Mouse (Mus musculus): ENCODE results near the gene Tspan18. TPM values are rescaled to one million over a fixed set of nuclear protein-coding genes. Genes with fewer than 3 reads are reported as not detected.
A peak's percentile ranks its signal among the peaks of the same experiment; 100 is the strongest.

Gene Tspan18
- total and polyA plus RNA-seq, 2 experiments = 0.55 to 2.4 TPM

- WGBS = 84% methylated on average over 11 of the region's 11 CpGs
- H3K4me3 ChIP-seq (ENCODE audit: insufficient read depth, low read depth, low read length) = no peak overlapping the region
- no peak overlapping the region for H3K9ac ChIP-seq (ENCODE audit: low read depth, low read length)
- H3K27ac ChIP-seq (replicated peaks; ENCODE audit: insufficient read depth, low read depth, low read length) = no peak overlapping the region
- no peak for DNase-seq (ENCODE audit: extremely low read depth, low read depth, low spot score)
- H3K79me2 ChIP-seq (ENCODE audit: control insufficient read depth, insufficient read depth, low read length) = no peaks in the 10 kb centered on the region
- no peaks in the 10 kb centered on the region for H3K4me1 ChIP-seq (ENCODE audit: control insufficient read depth, insufficient read depth, low read length)
- no peaks in the 10 kb centered on the region for H3K27me3 ChIP-seq (ENCODE audit: control insufficient read depth, insufficient read depth, low read length)
- TF ChIP-seq POLR2A (IDR thresholded peaks at IDR 0.05; ENCODE audit: extremely low read depth, insufficient read depth, low read length) (no peak), CTCF (IDR thresholded peaks at IDR 0.05; ENCODE audit: low read depth, low read length) (no peak)
- H3K36me3 ChIP-seq (ENCODE audit: control insufficient read depth, insufficient read depth, low read length) = no peaks in the 10 kb centered on the region
These were observed 90.7 kb downstream of the Tspan18 start for GRCm38 (mm10) chr2:93243439-93244089.

GRCm38 (mm10) chr2:93242166-93242565, 92.1 kb downstream of the Tspan18 start:
- no peak overlapping the region for H3K27ac ChIP-seq (replicated peaks; ENCODE audit: insufficient read depth, low read depth, low read length)
- DNase-seq (ENCODE audit: extremely low read depth, low read depth, low spot score) = no peak
- H3K9ac ChIP-seq (ENCODE audit: low read depth, low read length) = no peak overlapping the region
- TF ChIP-seq CTCF (IDR thresholded peaks at IDR 0.05; ENCODE audit: low read depth, low read length) (no peak), POLR2A (IDR thresholded peaks at IDR 0.05; ENCODE audit: extremely low read depth, insufficient read depth, low read length) (no peak)
- H3K27me3 ChIP-seq (ENCODE audit: control insufficient read depth, insufficient read depth, low read length) = no peaks in the 10 kb centered on the region
- H3K36me3 ChIP-seq (ENCODE audit: control insufficient read depth, insufficient read depth, low read length) = no peaks in the 10 kb centered on the region
- WGBS = 86% methylated on average over 5 of the region's 5 CpGs
- no peaks in the 10 kb centered on the region for H3K4me1 ChIP-seq (ENCODE audit: control insufficient read depth, insufficient read depth, low read length)
- no peaks in the 10 kb centered on the region for H3K79me2 ChIP-seq (ENCODE audit: control insufficient read depth, insufficient read depth, low read length)
- no peak overlapping the region for H3K4me3 ChIP-seq (ENCODE audit: insufficient read depth, low read depth, low read length)

DNA sequence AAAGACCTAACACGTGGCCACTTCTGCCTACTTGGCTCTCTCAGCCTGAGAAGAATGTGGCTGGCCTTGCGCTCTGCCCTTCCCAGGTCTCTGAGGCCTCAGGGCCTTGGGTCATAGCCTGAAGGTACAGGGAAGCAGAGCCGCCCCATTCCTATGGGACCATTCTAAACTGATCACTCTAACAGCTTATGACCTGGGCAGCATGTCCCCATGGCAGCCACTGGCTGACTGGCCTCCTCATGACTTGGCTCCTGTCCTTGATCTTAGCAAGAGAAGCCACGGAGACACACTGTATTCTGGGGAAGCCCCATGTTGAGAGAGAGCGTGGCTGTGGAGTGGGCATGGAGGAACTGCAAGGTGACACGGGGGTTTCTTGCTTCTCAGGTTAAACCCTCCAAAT, 95.4 kb downstream of the Tspan18 start:
- no peak overlapping the region for H3K27ac ChIP-seq (replicated peaks; ENCODE audit: insufficient read depth, low read depth, low read length)
- H3K36me3 ChIP-seq (ENCODE audit: control insufficient read depth, insufficient read depth, low read length) = no peaks in the 10 kb centered on the region
- WGBS = 87% methylated on average over 6 of the region's 6 CpGs
- H3K27me3 ChIP-seq (ENCODE audit: control insufficient read depth, insufficient read depth, low read length) = no peaks in the 10 kb centered on the region
- no peaks in the 10 kb centered on the region for H3K79me2 ChIP-seq (ENCODE audit: control insufficient read depth, insufficient read depth, low read length)
- TF ChIP-seq CTCF (IDR thresholded peaks at IDR 0.05; ENCODE audit: low read depth, low read length) (no peak), POLR2A (IDR thresholded peaks at IDR 0.05; ENCODE audit: extremely low read depth, insufficient read depth, low read length) (no peak)
- no peak overlapping the region for H3K9ac ChIP-seq (ENCODE audit: low read depth, low read length)
- DNase-seq (ENCODE audit: extremely low read depth, low read depth, low spot score) = no peak
- H3K4me3 ChIP-seq (ENCODE audit: insufficient read depth, low read depth, low read length) = no peak overlapping the region
- no peaks in the 10 kb centered on the region for H3K4me1 ChIP-seq (ENCODE audit: control insufficient read depth, insufficient read depth, low read length)

- 61% methylated on average over 1 of the region's 1 CpGs for WGBS
- Histone ChIP-seq H3K9ac (ENCODE audit: low read depth, low read length) (no peak overlapping the region), H3K4me3 (ENCODE audit: insufficient read depth, low read depth, low read length) (no peak overlapping the region), H3K4me1 (ENCODE audit: control insufficient read depth, insufficient read depth, low read length) (no peaks in the 10 kb centered on the region), H3K36me3 (ENCODE audit: control insufficient read depth, insufficient read depth, low read length) (no peaks in the 10 kb centered on the region), H3K27ac (replicated peaks; ENCODE audit: insufficient read depth, low read depth, low read length) (no peak overlapping the region), H3K79me2 (ENCODE audit: control insufficient read depth, insufficient read depth, low read length) (no peaks in the 10 kb centered on the region), H3K27me3 (ENCODE audit: control insufficient read depth, insufficient read depth, low read length) (no peaks in the 10 kb centered on the region)
- TF ChIP-seq POLR2A (IDR thresholded peaks at IDR 0.05; ENCODE audit: extremely low read depth, insufficient read depth, low read length) (no peak), CTCF (IDR thresholded peaks at IDR 0.05; ENCODE audit: low read depth, low read length) (no peak)
- peak; percentile 57 for DNase-seq (ENCODE audit: extremely low read depth, low read depth, low spot score)
These were observed 97.2 kb downstream of the Tspan18 start for GRCm38 (mm10) chr2:93237055-93237454.

- no peak for DNase-seq (ENCODE audit: extremely low read depth, low read depth, low spot score)
- no peak overlapping the region for H3K4me3 ChIP-seq (ENCODE audit: insufficient read depth, low read depth, low read length)
- no peaks in the 10 kb centered on the region for H3K4me1 ChIP-seq (ENCODE audit: control insufficient read depth, insufficient read depth, low read length)
- no peak overlapping the region for H3K27ac ChIP-seq (replicated peaks; ENCODE audit: insufficient read depth, low read depth, low read length)
- no peak overlapping the region for H3K9ac ChIP-seq (ENCODE audit: low read depth, low read length)
- WGBS = 70% methylated on average over 1 of the region's 1 CpGs
- H3K27me3 ChIP-seq (ENCODE audit: control insufficient read depth, insufficient read depth, low read length) = no peaks in the 10 kb centered on the region
- no peaks in the 10 kb centered on the region for H3K36me3 ChIP-seq (ENCODE audit: control insufficient read depth, insufficient read depth, low read length)
- no peaks in the 10 kb centered on the region for H3K79me2 ChIP-seq (ENCODE audit: control insufficient read depth, insufficient read depth, low read length)
- TF ChIP-seq POLR2A (IDR thresholded peaks at IDR 0.05; ENCODE audit: extremely low read depth, insufficient read depth, low read length) = no peak
- TF ChIP-seq CTCF (IDR thresholded peaks at IDR 0.05; ENCODE audit: low read depth, low read length) = no peak
These were observed 102.2 kb downstream of the Tspan18 start for GRCm38 (mm10) chr2:93232141-93232540.

DNA sequence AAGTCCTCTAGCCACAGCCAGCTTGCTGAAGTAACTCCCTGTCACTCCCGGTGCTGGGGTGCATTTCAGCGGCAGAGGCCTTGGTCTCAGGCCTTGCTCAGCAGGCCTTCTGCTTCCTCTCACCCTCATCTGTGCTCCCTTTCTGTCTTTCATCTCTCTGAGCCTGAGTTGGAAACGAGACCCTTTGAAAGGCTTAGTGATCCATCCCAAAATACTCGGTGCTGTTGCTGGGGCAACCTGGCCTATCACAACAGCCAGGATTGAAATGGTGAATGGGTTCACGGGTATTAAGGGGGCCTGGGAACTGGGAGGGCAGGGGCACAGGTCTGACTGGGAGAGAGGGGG, 105.9 kb downstream of the Tspan18 start:
- DNase-seq (ENCODE audit: extremely low read depth, low read depth, low spot score) = no peak
- Histone ChIP-seq H3K36me3 (ENCODE audit: control insufficient read depth, insufficient read depth, low read length) (no peaks in the 10 kb centered on the region), H3K27ac (replicated peaks; ENCODE audit: insufficient read depth, low read depth, low read length) (no peak overlapping the region), H3K79me2 (ENCODE audit: control insufficient read depth, insufficient read depth, low read length) (no peaks in the 10 kb centered on the region), H3K27me3 (ENCODE audit: control insufficient read depth, insufficient read depth, low read length) (no peaks in the 10 kb centered on the region), H3K4me3 (ENCODE audit: insufficient read depth, low read depth, low read length) (no peak overlapping the region), H3K9ac (ENCODE audit: low read depth, low read length) (no peak overlapping the region), H3K4me1 (ENCODE audit: control insufficient read depth, insufficient read depth, low read length) (no peaks in the 10 kb centered on the region)
- TF ChIP-seq CTCF (IDR thresholded peaks at IDR 0.05; ENCODE audit: low read depth, low read length) = no peak
- WGBS = 65% methylated on average over 5 of the region's 5 CpGs

All from liver, adult 2 months (tissue).